In genomic region chr14:51089674-51090076, GRCm38 (mm10) we compare ENCODE assay signal across 9 mouse cellular contexts. TPM values are rescaled to one million over a fixed set of nuclear protein-coding genes. Genes with fewer than 3 reads are reported as not detected.
DNase-seq lines count a peak whose midpoint lies in the region; ATAC-seq and TF ChIP-seq lines count a peak whose summit lies in the region.
"Had no signal": no experiment of that assay in that cellular context is flagged by ENCODE, and none has a peak within 500 bp of the region (broad histone marks: within the 10 kb centered on the region; RNA-seq: fewer than 3 reads in every experiment).

No protein-coding gene starts in this region.

- DNase-seq in gastrocnemius, adult 2 months = peak; percentile 21
- DNase-seq in gastrocnemius, postnatal 14 days = no peak
- DNase-seq in testis, postnatal 14 days (ENCODE audit: low spot score) = no peak
- DNase-seq in limb, embryonic 14.5 days (ENCODE audit: low spot score) = no peak
- DNase-seq in frontal cortex, adult 2 months (ENCODE audit: extremely low spot score in 1 of 2, low spot score in 1 of 2) = no peak
- DNase-seq in layer of hippocampus, adult 18-20 months (ENCODE audit: low spot score in 2 of 2) = no peak

- TF ChIP-seq POLR2A in testis, adult 2 months (IDR thresholded peaks at IDR 0.05; ENCODE audit: control insufficient read depth, low read depth, low read length) = no peak
- TF ChIP-seq POLR2A in limb, embryonic 14.5 days (IDR thresholded peaks at IDR 0.05; ENCODE audit: borderline replicate concordance, extremely low read depth, insufficient read depth, insufficient read length) = no peak

- peaks cover 7% of the 10 kb centered on the region for H3K4me1 ChIP-seq in testis, adult 2 months (ENCODE audit: control insufficient read depth, insufficient read depth, low read length)
- H3K4me1 ChIP-seq in limb, embryonic 14.5 days (ENCODE audit: control insufficient read depth, insufficient read depth, low read length) = no peaks in the 10 kb centered on the region
- peaks cover 2% of the 10 kb centered on the region for H3K4me1 ChIP-seq in stomach, embryonic 15.5 days

- intact Hi-C loops in gastrocnemius, adult 2 months (cut with DNase I) = loop anchor here (1.0 to 2.0 kb wide), 2 partner anchors 24 to 283 kb away; partner anchors contain the start of genes Ccnb1ip1 and Parp2
- intact Hi-C loops in gastrocnemius, postnatal 14 days (cut with DNase I; ENCODE audit: low total_unique reads) = loop anchor here (2.0 to 10.0 kb wide), 2 partner anchors 25 to 285 kb away; partner anchors contain the start of genes Ccnb1ip1 and Parp2

- H3K27ac ChIP-seq in gastrocnemius, adult 2 months = peak overlapping the region; percentile 86
- peak overlapping the region; percentile 85 for H3K27ac ChIP-seq in testis, adult 2 months (ENCODE audit: control insufficient read depth, insufficient read depth, low read depth, low read length)
- peak overlapping the region; percentile 83 for H3K27ac ChIP-seq in limb, embryonic 14.5 days (replicated peaks; ENCODE audit: low read depth, low read length)
- peak overlapping the region; percentile 93 for H3K27ac ChIP-seq in stomach, embryonic 15.5 days

- TF ChIP-seq CTCF in gastrocnemius, adult 2 months (IDR thresholded peaks at IDR 0.05) = no peak
- TF ChIP-seq CTCF in testis, adult 2 months (IDR thresholded peaks at IDR 0.05; ENCODE audit: control insufficient read depth, insufficient read depth, insufficient replicate concordance, low read depth, low read length) = no peak

- WGBS in limb, embryonic 14.5 days = under 1% methylated on average over 15 of the region's 15 CpGs
- under 1% methylated on average over 15 of the region's 15 CpGs for WGBS in stomach, embryonic 15.5 days

- H3K36me3 ChIP-seq in testis, adult 2 months (ENCODE audit: control insufficient read depth, insufficient read depth, low read length) = no peaks in the 10 kb centered on the region
- H3K36me3 ChIP-seq in limb, embryonic 14.5 days (ENCODE audit: control insufficient read depth, insufficient read depth, low read length) = no peaks in the 10 kb centered on the region
- H3K36me3 ChIP-seq in stomach, embryonic 15.5 days = no peaks in the 10 kb centered on the region

- H3K4me3 ChIP-seq in gastrocnemius, adult 2 months = peak overlapping the region; percentile 87
- H3K4me3 ChIP-seq in testis, adult 2 months (ENCODE audit: control insufficient read depth, low read depth, low read length) = peak overlapping the region; percentile 71; the same call in 1 of the 2 replicates
- peak overlapping the region; percentile 66 for H3K4me3 ChIP-seq in limb, embryonic 14.5 days (replicated peaks; ENCODE audit: low read length)
- H3K4me3 ChIP-seq in stomach, embryonic 15.5 days (replicated peaks) = peak overlapping the region; percentile 76

- H3K4me2 ChIP-seq in limb, embryonic 14.5 days (replicated peaks; ENCODE audit: low read depth, low read length, severe bottlenecking) = peak overlapping the region; percentile 69
- peak overlapping the region; percentile 79 for H3K4me2 ChIP-seq in stomach, embryonic 15.5 days

- H3K9me3 ChIP-seq in limb, embryonic 14.5 days (ENCODE audit: control insufficient read depth, low read length) = no peaks in the 10 kb centered on the region
- H3K9me3 ChIP-seq in stomach, embryonic 15.5 days = no peaks in the 10 kb centered on the region

- ATAC-seq in limb, embryonic 14.5 days (ENCODE audit: low FRiP score, low read depth) = no peak; the same call in 1 of the 2 replicates
- ATAC-seq in stomach, embryonic 15.5 days (ENCODE audit: insufficient read depth, low FRiP score, low read depth) = no peak; the same call in 1 of the 2 replicates

- H3K9ac ChIP-seq in limb, embryonic 14.5 days (ENCODE audit: low read depth, low read length, severe bottlenecking) = peak overlapping the region; percentile 67
- peak overlapping the region; percentile 39; the same call in 1 of the 2 replicates for H3K9ac ChIP-seq in stomach, embryonic 15.5 days

- H3K27me3 ChIP-seq in testis, adult 2 months (ENCODE audit: control insufficient read depth, insufficient read depth, low read length) = no peaks in the 10 kb centered on the region
- H3K27me3 ChIP-seq in limb, embryonic 14.5 days (ENCODE audit: control insufficient read depth, insufficient read depth, low read length) = no peaks in the 10 kb centered on the region
- no peaks in the 10 kb centered on the region for H3K27me3 ChIP-seq in stomach, embryonic 15.5 days (replicated peaks)

RNA-seq across cellular contexts. Expression of gene Rnase4, which starts 1.2 kb away (rescaled TPM):
- total RNA-seq in gastrocnemius, adult 2 months (2021) = 10 to 100 TPM; 34.6 to 40.1 TPM
- 10 to 100 TPM; 46.5 to 51.1 TPM for total RNA-seq in gastrocnemius, postnatal 14 days (2021)
- 8.8 and 11.5 TPM in 2 replicates for polyA plus RNA-seq in testis, adult 2 months (2012; rRNA removed)
- 66.2 and 67.4 TPM in 2 replicates for polyA plus RNA-seq in limb, embryonic 14.5 days (2012; rRNA removed)
- 51.9 and 59.4 TPM in 2 replicates for polyA plus RNA-seq in limb, embryonic 14.5 days (2014; fragmentation: Nextera tagmentation; extraction: Ambion mirVana)
- polyA plus RNA-seq in stomach, embryonic 15.5 days (2015; fragmentation: Nextera tagmentation; extraction: Ambion mirVana) = 152 and 176 TPM in 2 replicates
- polyA plus RNA-seq in frontal cortex, adult 2 months (2012; rRNA removed) = 20.3 and 27.1 TPM in 2 replicates
- 10 to 100 TPM; 15.1 to 16.7 TPM for total RNA-seq in layer of hippocampus, adult 18-20 months (2021)

RNA-seq across cellular contexts. Expression of gene Ang, which starts 1.3 kb away (rescaled TPM):
- 1 to 10 TPM; 4.0 TPM for total RNA-seq in gastrocnemius, adult 2 months (2021)
- total RNA-seq in gastrocnemius, postnatal 14 days (2021) = 1 to 10 TPM; 3.6 to 3.8 TPM
- polyA plus RNA-seq in testis, adult 2 months (2012; rRNA removed) = 0.89 and 1.5 TPM in 2 replicates
- polyA plus RNA-seq in limb, embryonic 14.5 days (2012; rRNA removed) = 9.7 and 13.6 TPM in 2 replicates
- polyA plus RNA-seq in limb, embryonic 14.5 days (2014; fragmentation: Nextera tagmentation; extraction: Ambion mirVana) = 7.3 and 8.3 TPM in 2 replicates
- 44.8 and 50.6 TPM in 2 replicates for polyA plus RNA-seq in stomach, embryonic 15.5 days (2015; fragmentation: Nextera tagmentation; extraction: Ambion mirVana)
- polyA plus RNA-seq in frontal cortex, adult 2 months (2012; rRNA removed) = 4.2 and 6.9 TPM in 2 replicates
- total RNA-seq in layer of hippocampus, adult 18-20 months (2021) = 1 to 10 TPM; 3.3 to 5.5 TPM

RNA-seq across cellular contexts. Expression of gene Olfr750, which starts 15.4 kb away (rescaled TPM):
- total RNA-seq in gastrocnemius, adult 2 months (2021) = not detected
- total RNA-seq in gastrocnemius, postnatal 14 days (2021) = not detected
- 0.54 and 0.77 TPM in 2 replicates for polyA plus RNA-seq in testis, adult 2 months (2012; rRNA removed)
- polyA plus RNA-seq in limb, embryonic 14.5 days (2012; rRNA removed) = not detected in 2 replicates
- not detected in 2 replicates for polyA plus RNA-seq in limb, embryonic 14.5 days (2014; fragmentation: Nextera tagmentation; extraction: Ambion mirVana)
- polyA plus RNA-seq in stomach, embryonic 15.5 days (2015; fragmentation: Nextera tagmentation; extraction: Ambion mirVana) = not detected in 2 replicates
- not detected in 2 replicates for polyA plus RNA-seq in frontal cortex, adult 2 months (2012; rRNA removed)
- not detected for total RNA-seq in layer of hippocampus, adult 18-20 months (2021)
- total RNA-seq: left cerebral cortex, postnatal 25 days had no signal

RNA-seq across cellular contexts. Expression of gene Eddm3b, which starts 24.6 kb away (rescaled TPM):
- total RNA-seq in gastrocnemius, adult 2 months (2021) = not detected
- not detected for total RNA-seq in gastrocnemius, postnatal 14 days (2021)
- 10.3 TPM in 1 of 2 replicates, not detected in the other for polyA plus RNA-seq in testis, adult 2 months (2012; rRNA removed)
- 0.04 TPM in 1 of 2 replicates, not detected in the other for polyA plus RNA-seq in limb, embryonic 14.5 days (2012; rRNA removed)
- polyA plus RNA-seq in limb, embryonic 14.5 days (2014; fragmentation: Nextera tagmentation; extraction: Ambion mirVana) = not detected in 2 replicates
- not detected in 2 replicates for polyA plus RNA-seq in stomach, embryonic 15.5 days (2015; fragmentation: Nextera tagmentation; extraction: Ambion mirVana)
- polyA plus RNA-seq in frontal cortex, adult 2 months (2012; rRNA removed) = not detected in 2 replicates
- total RNA-seq in layer of hippocampus, adult 18-20 months (2021) = not detected
- total RNA-seq: left cerebral cortex, postnatal 25 days had no signal

RNA-seq across cellular contexts. Expression of gene Rnase12, which starts 32.2 kb away (rescaled TPM):
- total RNA-seq in gastrocnemius, adult 2 months (2021) = not detected
- not detected for total RNA-seq in gastrocnemius, postnatal 14 days (2021)
- 17.3 TPM in 1 of 2 replicates, not detected in the other for polyA plus RNA-seq in testis, adult 2 months (2012; rRNA removed)
- polyA plus RNA-seq in limb, embryonic 14.5 days (2012; rRNA removed) = 0.14 and 0.17 TPM in 2 replicates
- polyA plus RNA-seq in limb, embryonic 14.5 days (2014; fragmentation: Nextera tagmentation; extraction: Ambion mirVana) = not detected in 2 replicates
- 0.44 and 0.83 TPM in 2 replicates for polyA plus RNA-seq in stomach, embryonic 15.5 days (2015; fragmentation: Nextera tagmentation; extraction: Ambion mirVana)
- polyA plus RNA-seq in frontal cortex, adult 2 months (2012; rRNA removed) = 0.20 TPM in 1 of 2 replicates, not detected in the other
- not detected for total RNA-seq in layer of hippocampus, adult 18-20 months (2021)
- total RNA-seq: left cerebral cortex, postnatal 25 days had no signal
